8 mouse cellular contexts compared by ENCODE assay signal in genomic region chr2:31484187-31484586, GRCm38 (mm10). TPM values are rescaled to one million over a fixed set of nuclear protein-coding genes. Genes with fewer than 3 reads are reported as not detected.
DNase-seq lines count a peak whose midpoint lies in the region; ATAC-seq and TF ChIP-seq lines count a peak whose summit lies in the region.

No protein-coding gene starts in this region.

- H3K9ac ChIP-seq in ES-Bruce4 (ENCODE audit: low read depth, poor library complexity, severe bottlenecking): no peak overlapping the region
- no peak overlapping the region for H3K9ac ChIP-seq in forebrain, postnatal 0 days
- no peak overlapping the region for H3K9ac ChIP-seq in liver, postnatal 0 days (replicated peaks)

- peak; percentile 99 for TF ChIP-seq CTCF in ES-Bruce4 (IDR thresholded peaks at IDR 0.05; ENCODE audit: low read depth, low read length)
- peak; percentile 98 for TF ChIP-seq CTCF in forebrain, postnatal 0 days (IDR thresholded peaks at IDR 0.05; ENCODE audit: low read depth)
- peak; percentile 93 for TF ChIP-seq CTCF in liver, postnatal 0 days (IDR thresholded peaks at IDR 0.05; ENCODE audit: low read depth)

- WGBS in forebrain, postnatal 0 days: 17% methylated on average over 5 of the region's 5 CpGs
- WGBS in liver, postnatal 0 days (ENCODE audit: insufficient replicate concordance): 46% methylated on average over 5 of the region's 5 CpGs

- H3K27ac ChIP-seq in ES-Bruce4 (ENCODE audit: insufficient read depth, low read length): no peak overlapping the region
- no peak overlapping the region for H3K27ac ChIP-seq in forebrain, postnatal 0 days (ENCODE audit: low read depth, low read length)
- no peak overlapping the region for H3K27ac ChIP-seq in liver, postnatal 0 days (ENCODE audit: low read depth)

- H3K4me3 ChIP-seq in ES-Bruce4 (ENCODE audit: low read depth, low read length): no peak overlapping the region
- H3K4me3 ChIP-seq in forebrain, postnatal 0 days (ENCODE audit: low read depth, low read length): no peak overlapping the region
- no peak overlapping the region for H3K4me3 ChIP-seq in liver, postnatal 0 days (ENCODE audit: low read depth, low read length)

- DNase-seq in 3T3-L1 (ENCODE audit: low read depth, low spot score): peak; percentile 79
- DNase-seq in cerebellum, adult 11-12 months: peak; percentile 79
- peak; percentile 83 for DNase-seq in forebrain, postnatal 0 days
- peak; percentile 65 for DNase-seq in kidney, postnatal 14 days
- DNase-seq in liver, postnatal 0 days: peak; percentile 82
- peak; percentile 66 for DNase-seq in ovary, postnatal 14 days (ENCODE audit: low spot score)
- DNase-seq in urinary bladder, postnatal 36 days (ENCODE audit: low spot score in 2 of 2): peak; percentile 34 to 52

- TF ChIP-seq POLR2A in ES-Bruce4 (IDR thresholded peaks at IDR 0.05; ENCODE audit: insufficient read depth, low read length): no peak

- H3K4me1 ChIP-seq in ES-Bruce4 (ENCODE audit: control insufficient read depth, insufficient read depth, low read length): no peaks in the 10 kb centered on the region
- H3K4me1 ChIP-seq in forebrain, postnatal 0 days (ENCODE audit: insufficient read depth): no peaks in the 10 kb centered on the region
- H3K4me1 ChIP-seq in liver, postnatal 0 days (ENCODE audit: insufficient read depth): no peaks in the 10 kb centered on the region

- H3K4me2 ChIP-seq in forebrain, postnatal 0 days (ENCODE audit: low read depth): no peak overlapping the region
- H3K4me2 ChIP-seq in liver, postnatal 0 days (ENCODE audit: low read depth, low read length): no peak overlapping the region

- peaks cover 49% of the 10 kb centered on the region for H3K36me3 ChIP-seq in ES-Bruce4 (ENCODE audit: control insufficient read depth, insufficient read depth, low read length, poor library complexity, severe bottlenecking)
- no peaks in the 10 kb centered on the region for H3K36me3 ChIP-seq in forebrain, postnatal 0 days (ENCODE audit: insufficient read depth)
- H3K36me3 ChIP-seq in liver, postnatal 0 days (replicated peaks; ENCODE audit: insufficient read depth, low read length): peaks cover 55% of the 10 kb centered on the region

- ATAC-seq in forebrain, postnatal 0 days: peak; percentile 56; the same call in 1 of the 2 replicates
- peak; percentile 2; the same call in 1 of the 2 replicates for ATAC-seq in liver, postnatal 0 days

- no peaks in the 10 kb centered on the region for H3K27me3 ChIP-seq in ES-Bruce4 (ENCODE audit: control insufficient read depth, insufficient read depth, low read length, poor library complexity, severe bottlenecking)
- H3K27me3 ChIP-seq in forebrain, postnatal 0 days (ENCODE audit: insufficient read depth, low read length): peaks cover 27% of the 10 kb centered on the region
- H3K27me3 ChIP-seq in liver, postnatal 0 days (ENCODE audit: insufficient read depth, low read length): no peaks in the 10 kb centered on the region

- H3K9me3 ChIP-seq in ES-Bruce4 (replicated peaks; ENCODE audit: control insufficient read depth, insufficient read depth, low read length, poor library complexity, severe bottlenecking): no peaks in the 10 kb centered on the region
- no peaks in the 10 kb centered on the region for H3K9me3 ChIP-seq in forebrain, postnatal 0 days (ENCODE audit: low read length)
- H3K9me3 ChIP-seq in liver, postnatal 0 days (ENCODE audit: low read length): no peaks in the 10 kb centered on the region

- 0 out of 2 replicates have a peak, but pooled peaks have one; percentile 22 for TF ChIP-seq EP300 in ES-Bruce4 (IDR thresholded peaks at IDR 0.05; ENCODE audit: insufficient read depth, low read depth, low read length)
- no peak for TF ChIP-seq EP300 in liver, postnatal 0 days (IDR thresholded peaks at IDR 0.05; ENCODE audit: low read depth)

RNA-seq across cellular contexts. Expression of gene Ass1, which starts 14.2 kb away (rescaled TPM):
- polyA plus RNA-seq in ES-Bruce4 (2011; ENCODE audit: insufficient read depth, insufficient read length, low read depth, missing spikeins): 168 and 176 TPM in 2 replicates
- total RNA-seq in forebrain, postnatal 0 days (2014; rRNA removed): 16.2 and 18.0 TPM in 2 replicates
- 11.8 and 17.9 TPM in 2 replicates for polyA plus RNA-seq in forebrain, postnatal 0 days (2015; fragmentation: Nextera tagmentation; extraction: Ambion mirVana)
- 853 and 957 TPM in 2 replicates for polyA plus RNA-seq in liver, postnatal 0 days (2015; fragmentation: Nextera tagmentation; extraction: Ambion mirVana)
